In genomic region chr11:83298225-83299195, GRCm38 (mm10) we compare ENCODE assay signal across 8 mouse cellular contexts. TPM values are rescaled to one million over a fixed set of nuclear protein-coding genes. Genes with fewer than 3 reads are reported as not detected.
DNase-seq lines count a peak whose midpoint lies in the region; ATAC-seq lines count a peak whose summit lies in the region.

TSS of gene Ap2b1 (plus strand) at chr11:83299024.

- peak; percentile 96 for DNase-seq in T-cell, adult 2 months (ENCODE audit: low spot score)
- DNase-seq in cerebellum, postnatal 36 days = peak; percentile 92 to 93
- DNase-seq in gastrocnemius, adult 18-20 months (ENCODE audit: low spot score) = peak; percentile 95
- peak; percentile 93 to 94 for DNase-seq in left cerebral cortex, adult 18-20 months (ENCODE audit: low spot score in 2 of 2)
- DNase-seq in right cerebral cortex, adult 18-20 months = peak; percentile 96
- DNase-seq in urinary bladder, postnatal 10 days (ENCODE audit: low spot score) = peak; percentile 53

- peak; percentile 94 for ATAC-seq in hindbrain, embryonic 16.5 days

- H3K79me2 ChIP-seq in macrophage (ENCODE audit: inconsistent target) = peaks cover 19% of the 10 kb centered on the region

- WGBS in hindbrain, embryonic 16.5 days = 2% methylated on average over 56 of the region's 56 CpGs
- WGBS in macrophage (ENCODE audit: missing documents) = 4% methylated on average over 56 of the region's 56 CpGs

- no peaks in the 10 kb centered on the region for H3K27me3 ChIP-seq in hindbrain, embryonic 16.5 days (replicated peaks; ENCODE audit: control insufficient read depth, insufficient read depth, low read length)

- H3K4me3 ChIP-seq in hindbrain, embryonic 16.5 days (ENCODE audit: low read length) = peak within 1 kb of the TSS; percentile 70
- peak within 1 kb of the TSS; percentile 71 for H3K4me3 ChIP-seq in macrophage (ENCODE audit: inconsistent target)

- peak within 1 kb of the TSS; percentile 86 for H3K27ac ChIP-seq in hindbrain, embryonic 16.5 days (ENCODE audit: low read depth, low read length)
- peak within 1 kb of the TSS; percentile 64 for H3K27ac ChIP-seq in macrophage

- peak within 1 kb of the TSS; percentile 89 for H3K9ac ChIP-seq in hindbrain, embryonic 16.5 days (ENCODE audit: low read depth, low read length)

- H3K4me1 ChIP-seq in hindbrain, embryonic 16.5 days (ENCODE audit: control insufficient read depth, insufficient read depth, low read depth, low read length) = peaks cover 37% of the 10 kb centered on the region

- no peaks in the 10 kb centered on the region for H3K9me3 ChIP-seq in hindbrain, embryonic 16.5 days (ENCODE audit: control insufficient read depth, low read length)

- 0 out of 2 replicates have a peak, but pooled peaks cover 2% of the 10 kb centered on the region for H3K36me3 ChIP-seq in hindbrain, embryonic 16.5 days (ENCODE audit: control insufficient read depth, insufficient read depth, low read length)
- H3K36me3 ChIP-seq in macrophage (ENCODE audit: inconsistent target) = peaks cover 10% of the 10 kb centered on the region; the same call in 1 of the 2 replicates

- peak within 1 kb of the TSS; percentile 92 for H3K4me2 ChIP-seq in hindbrain, embryonic 16.5 days (ENCODE audit: low read length)

RNA-seq across cellular contexts. Expression of gene Ap2b1, which starts in this region (rescaled TPM):
- total RNA-seq in gastrocnemius, adult 18-20 months (2021) = 10 to 100 TPM; 34.6 to 35.0 TPM
- 113 and 131 TPM in 2 replicates for polyA plus RNA-seq in hindbrain, embryonic 16.5 days (2015; fragmentation: Nextera tagmentation; extraction: Ambion mirVana)
- total RNA-seq in left cerebral cortex, adult 18-20 months (2021) = 100 to 1,000 TPM; 280 to 293 TPM
- 100 to 1,000 TPM in 20 of 26 experiments, 10 to 100 TPM in 6; 85.9 to 207 (median 109) TPM for total RNA-seq in macrophage (2018; cell fraction: chromatin; rRNA removed)
- total RNA-seq in macrophage (2018; cell fraction: cytosol; rRNA removed) = 100 to 1,000 TPM in 16 of 26 experiments, 10 to 100 TPM in 10; 87.8 to 124 (median 106) TPM
- 100 to 1,000 TPM in 17 of 26 experiments, 10 to 100 TPM in 9; 88.1 to 191 (median 105) TPM for total RNA-seq in macrophage (2018; cell fraction: nucleus; rRNA removed)
- polyA plus RNA-seq in macrophage (2018) = 70.2 to 81.3 TPM (median 77.0 TPM) in 3 replicates

Comparison
In these comparisons a context has a peak if more than half of its experiments do, and no peak if none do; other contexts are left out.
1. Peak in every context shown above with its lines: DNase-seq, ATAC-seq, H3K4me3 ChIP-seq and H3K27ac ChIP-seq.
2. RNA of gene Ap2b1 (total RNA-seq): 280 to 293 TPM in left cerebral cortex, adult 18-20 months; 34.6 to 35.0 TPM in gastrocnemius, adult 18-20 months; every median in the first group is over 4 times any median in the second.